Mouse (Mus musculus): ENCODE results near the gene Stk11.
A peak's percentile ranks its signal among the peaks of the same experiment; 100 is the strongest.

The Stk11 gene

GRCm38 (mm10) chr10:80146568-80147011 lies 31.0 kb downstream of the Stk11 start:
- peak; percentile 70 to 79 for DNase-seq

GRCm38 (mm10) chr10:80147146-80147718 lies 31.6 kb downstream of the Stk11 start:
- DNase-seq, result peak in 1 of 2 experiments; percentile 40

- DNase-seq, result peak; percentile 88 to 92
Observed at GRCm38 (mm10) chr10:80147719-80148601, 32.4 kb downstream of the Stk11 start, which contains the start of gene Midn. TSS of gene Midn (plus strand) at chr10:80148272.

- DNase-seq, result peak; percentile 96 to 97
Observed at GRCm38 (mm10) chr10:80148610-80149290, 33.1 kb downstream of the Stk11 start.

GRCm38 (mm10) chr10:80149291-80150225 lies 34.0 kb downstream of the Stk11 start:
- peak; percentile 98 to 99 for DNase-seq

- peak in 1 of 2 experiments; percentile 70 for DNase-seq
Observed at GRCm38 (mm10) chr10:80150226-80151210, 34.9 kb downstream of the Stk11 start.

- DNase-seq, result peak; percentile 91
Observed at GRCm38 (mm10) chr10:80151211-80152034, 35.8 kb downstream of the Stk11 start.

- DNase-seq, result peak; percentile 77 to 86
Observed at GRCm38 (mm10) chr10:80152071-80152872, 36.7 kb downstream of the Stk11 start.

- DNase-seq, result peak; percentile 85 to 86
Observed at GRCm38 (mm10) chr10:80152873-80153260, 37.3 kb downstream of the Stk11 start.

- peak; percentile 76 for DNase-seq
Observed at GRCm38 (mm10) chr10:80153713-80154112, 38.1 kb downstream of the Stk11 start.

- DNase-seq, result no peak
Observed at GRCm38 (mm10) chr10:80154384-80154783, 38.8 kb downstream of the Stk11 start.

GRCm38 (mm10) chr10:80155277-80155676 lies 39.7 kb downstream of the Stk11 start:
- no peak for DNase-seq

- peak in 1 of 2 experiments; percentile 17 for DNase-seq
Observed at GRCm38 (mm10) chr10:80156002-80156751, 40.6 kb downstream of the Stk11 start.

- DNase-seq, result peak; percentile 66 to 81
Observed at GRCm38 (mm10) chr10:80156752-80157053, 41.1 kb downstream of the Stk11 start.

- no peak for DNase-seq
Observed at GRCm38 (mm10) chr10:80157141-80157929, 41.7 kb downstream of the Stk11 start.

- DNase-seq, result peak; percentile 82 to 83
Observed at GRCm38 (mm10) chr10:80158307-80158986, 42.8 kb downstream of the Stk11 start.

GRCm38 (mm10) chr10:80159021-80159560 lies 43.5 kb downstream of the Stk11 start:
- peak; percentile 66 to 76 for DNase-seq
